Mouse (Mus musculus) stomach, adult 2 months (tissue): Measurements from ENCODE around the gene Dok7. TPM values are rescaled to one million over a fixed set of nuclear protein-coding genes. Genes with fewer than 3 reads are reported as not detected.

Experiments used
- polyA plus RNA-seq: library from polyadenylated mRNA; depleted of rRNA; stranded (reverse); fragments of >200 nt; gene quantifications from 2 replicates; pipeline ENCODE4 v1.2.3, GENCODE M21; 2012; rRNA removed

Gene Dok7
- 1.9 and 3.1 TPM in 2 replicates for polyA plus RNA-seq

GRCm38 (mm10) chr5:35056604-35057432 is at the start of gene Dok7:
Dok7 (plus strand) TSS chr5:35056766.

DNA sequence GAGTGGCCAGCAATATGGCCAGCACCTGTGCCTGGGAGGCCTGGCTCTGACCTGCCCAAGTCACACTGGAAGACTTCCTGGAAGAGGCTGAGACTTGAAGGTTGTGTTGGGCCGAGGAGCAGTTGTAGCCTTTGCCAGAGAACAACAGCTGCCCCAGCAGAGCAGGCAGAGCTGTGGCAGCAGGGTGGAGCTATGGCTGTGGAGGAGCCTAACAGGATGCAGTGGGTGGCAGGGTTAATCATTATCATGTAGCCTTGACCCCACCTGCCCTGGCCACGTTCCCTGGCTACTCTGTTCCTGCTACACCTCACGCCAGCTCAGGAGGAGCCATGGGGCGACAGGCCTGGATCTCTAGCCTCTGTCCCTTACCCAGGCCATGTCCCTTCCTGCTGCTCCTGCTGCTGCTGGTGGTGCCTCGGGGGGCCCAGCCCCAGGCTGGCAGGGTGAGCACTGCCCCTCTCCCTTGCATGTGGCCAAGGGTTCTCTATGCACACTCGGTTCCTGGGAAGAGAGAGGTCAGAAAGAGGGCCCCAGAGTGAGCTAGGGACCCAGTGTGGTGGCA is 15.2 kb upstream of the Dok7 start, which contains the start of gene Hgfac:
TSS of gene Hgfac (plus strand) at position 242 of the 562 bp plus-strand sequence.

DNA sequence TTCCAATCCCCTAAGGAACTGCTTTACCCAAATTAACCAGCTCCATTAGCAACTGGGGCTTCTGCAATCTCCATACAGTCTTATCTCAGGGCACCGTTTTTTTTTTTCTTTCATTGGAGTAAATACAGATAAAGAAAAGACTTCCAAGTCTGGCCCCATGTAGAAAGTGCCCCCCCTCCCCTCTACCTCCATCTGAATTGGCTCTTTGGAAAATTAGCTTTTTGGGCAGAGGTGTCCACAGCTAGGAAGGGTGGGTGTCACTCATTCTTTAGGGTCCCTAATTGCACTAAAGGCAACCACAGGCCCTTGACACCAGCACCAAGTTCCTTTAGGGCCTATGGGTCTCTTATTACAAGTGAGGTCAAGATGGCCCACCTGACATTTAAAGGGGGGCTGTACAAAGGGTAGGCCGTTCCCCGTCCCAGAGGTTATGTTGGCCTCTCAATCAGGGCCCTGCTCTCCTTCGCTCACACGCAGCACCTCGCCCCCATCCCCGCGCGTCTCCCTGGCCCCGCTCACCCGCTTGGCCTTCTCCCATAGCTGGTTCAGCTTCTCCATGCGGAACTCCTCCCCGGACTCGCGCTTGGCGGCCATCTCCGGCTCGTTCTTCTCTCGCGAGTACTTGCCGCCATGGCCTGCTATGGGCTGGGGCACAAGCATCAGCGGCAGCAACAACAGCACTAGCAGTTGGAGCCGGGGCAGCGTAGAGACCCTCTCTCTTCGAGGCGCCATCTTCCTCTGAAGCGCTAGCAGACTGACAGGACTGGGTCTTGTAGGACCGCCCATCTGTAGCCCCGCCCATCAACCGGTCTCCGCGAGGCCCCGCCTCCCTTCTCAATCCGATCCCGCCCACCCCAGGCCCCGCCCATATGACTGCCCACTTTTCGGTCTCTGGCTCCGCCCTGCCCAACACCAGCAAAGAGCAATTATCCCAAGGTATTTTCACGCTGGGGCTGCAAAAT is 48.7 kb downstream of the Dok7 start, which contains the start of gene Lrpap1:
TSS of gene Lrpap1 (minus strand) at position 807 of the 962 bp plus-strand sequence.

Other genes starting within 250 kb of the Dok7 start
- 1.7 and 2.6 TPM in 2 replicates for gene Msantd1, start 148.8 kb upstream of the Dok7 start, polyA plus RNA-seq
- 17.8 and 18.9 TPM in 2 replicates for gene Rgs12, start 107.3 kb upstream of the Dok7 start, polyA plus RNA-seq
- 37.5 and 62.4 TPM in 2 replicates for gene Hgfac, start 15.3 kb upstream of the Dok7 start, polyA plus RNA-seq
- 13.7 and 19.0 TPM in 2 replicates for gene Lrpap1, start 49.0 kb downstream of the Dok7 start, polyA plus RNA-seq
- 0.24 and 0.31 TPM in 2 replicates for gene Adra2c, start 221.6 kb downstream of the Dok7 start, polyA plus RNA-seq